Mouse (Mus musculus): ENCODE results near the gene Nostrin.

The Nostrin gene

DNA sequence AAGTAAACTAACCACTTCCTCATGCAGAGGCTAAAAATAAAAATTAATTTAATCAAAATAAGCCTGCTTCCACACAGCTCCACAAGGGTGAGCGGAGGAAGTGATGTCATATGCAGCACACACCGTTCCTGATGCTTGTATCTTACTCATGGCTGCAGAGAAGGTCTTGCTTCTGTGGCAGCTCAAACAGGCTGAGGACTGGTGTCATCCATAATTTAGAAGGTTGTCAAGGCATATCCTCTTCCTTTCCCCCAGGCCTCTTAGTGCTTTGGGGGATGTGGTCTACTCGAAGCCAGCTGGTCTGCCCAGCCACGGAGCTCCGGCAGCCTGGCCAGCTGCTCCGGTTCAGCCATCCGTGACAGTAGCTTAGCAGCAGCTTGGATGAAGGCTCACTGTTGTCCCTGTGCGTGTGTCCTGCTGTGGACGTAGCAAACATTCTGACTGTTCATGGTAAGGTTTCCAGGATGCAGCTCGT, 6.6 kb upstream of the Nostrin start:
- DNase-seq (ENCODE audit: low spot score in 2 of 2): no peak

DNA sequence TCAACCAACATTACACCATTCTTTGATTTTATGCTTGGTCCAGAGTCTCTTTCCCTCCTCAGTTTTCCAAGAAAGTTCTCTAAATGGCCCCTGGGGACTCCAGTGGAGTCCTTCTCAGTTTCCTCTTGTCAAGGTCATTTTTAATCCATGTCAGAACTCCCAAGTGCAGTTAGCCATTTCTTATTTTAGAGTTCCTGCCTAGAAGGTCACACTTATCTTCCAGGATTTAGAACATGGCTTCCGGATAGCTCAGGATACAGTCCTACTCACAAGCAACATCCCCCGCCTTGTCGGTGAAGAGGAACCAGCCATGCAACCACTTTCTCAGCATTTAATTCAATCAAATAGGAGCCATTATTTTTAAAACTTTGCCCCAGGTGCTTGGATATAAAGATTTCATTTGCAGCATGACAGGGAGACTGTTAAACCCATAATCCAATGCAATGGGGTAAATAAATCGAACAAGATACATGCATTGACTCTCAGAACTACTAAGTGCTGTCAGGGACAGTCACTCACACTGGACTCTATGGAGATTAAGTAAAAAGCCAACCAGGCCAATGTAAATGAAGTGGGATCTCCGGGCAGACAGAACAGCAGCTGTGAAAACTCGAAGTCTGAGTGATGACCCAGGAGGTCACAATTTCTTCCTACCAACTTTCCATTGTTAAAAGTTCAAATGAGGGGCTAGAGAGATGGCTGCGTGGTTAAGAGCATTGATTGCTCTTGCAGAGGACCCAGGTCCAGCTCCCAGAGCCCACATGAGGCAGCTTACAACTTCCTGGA, 6.0 kb upstream of the Nostrin start:
- no peak for DNase-seq (ENCODE audit: low spot score in 2 of 2)

DNA sequence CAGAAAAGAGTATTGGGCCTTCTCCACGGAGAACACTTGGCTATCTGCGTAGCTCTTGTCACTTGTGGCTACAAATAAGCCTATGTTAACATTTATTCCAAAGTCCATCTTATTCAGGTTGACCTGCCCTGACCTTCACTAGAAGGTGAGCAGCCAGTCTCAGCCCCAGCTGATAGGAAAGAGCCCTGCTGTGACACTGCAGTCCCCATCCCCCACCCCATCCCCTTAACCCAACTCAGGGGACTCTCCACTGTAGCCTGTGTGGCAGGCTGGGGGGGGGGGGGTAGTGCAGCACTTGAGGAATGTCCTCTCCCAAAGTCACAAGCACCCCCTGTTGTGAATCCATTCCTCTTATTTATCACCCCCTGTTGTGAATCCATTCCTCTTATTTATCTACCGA, 3.6 kb upstream of the Nostrin start:
- DNase-seq (ENCODE audit: low spot score in 2 of 2): no peak

DNA sequence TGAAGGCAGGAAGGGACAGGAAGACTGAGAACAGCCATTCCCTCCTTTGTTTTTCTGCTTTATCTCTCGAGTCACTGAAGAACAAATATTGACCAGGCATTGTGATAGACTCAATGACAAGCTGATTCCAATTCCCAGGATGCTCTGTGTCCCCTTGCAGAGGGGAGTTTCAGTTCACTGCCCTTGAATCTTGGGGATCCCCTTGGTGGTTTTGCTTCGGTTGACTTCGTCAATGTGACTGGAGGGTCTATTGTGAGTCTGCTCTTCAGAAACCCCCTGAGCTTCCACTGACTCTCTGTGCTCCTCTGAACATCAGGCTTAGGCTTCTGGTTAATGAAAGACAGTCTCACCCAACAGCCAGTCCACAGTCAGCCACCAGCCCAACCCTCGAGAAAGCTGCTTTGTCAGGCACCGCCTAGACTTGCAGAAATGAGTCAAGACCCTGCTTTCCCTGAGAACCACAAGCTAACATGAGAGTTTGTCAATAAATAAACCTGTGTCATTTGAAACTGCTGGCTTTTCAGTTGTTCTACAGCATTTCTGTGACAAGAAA, 3.0 kb upstream of the Nostrin start:
- DNase-seq (ENCODE audit: low spot score in 2 of 2): no peak

DNA sequence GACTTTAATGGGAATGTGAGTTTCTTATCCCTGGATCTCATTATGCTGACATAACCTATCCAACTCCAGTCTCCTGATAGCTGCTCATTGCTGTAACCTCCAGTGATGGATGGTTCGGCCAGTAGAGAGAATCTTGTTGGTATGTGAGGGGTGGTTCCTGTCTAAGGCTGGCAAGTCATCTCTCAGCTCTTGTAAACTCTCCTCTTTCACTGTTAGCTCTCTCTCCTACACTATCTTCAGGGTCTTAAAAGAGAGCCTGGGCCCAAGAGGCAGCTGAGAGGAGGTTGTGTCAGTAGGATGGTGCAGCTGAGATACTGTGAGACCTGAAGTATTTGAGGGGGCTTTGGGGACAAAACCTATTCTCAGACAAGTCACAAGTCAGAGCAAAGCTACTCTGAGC, 1.4 kb upstream of the Nostrin start:
- no peak for DNase-seq (ENCODE audit: low spot score in 2 of 2)

DNA sequence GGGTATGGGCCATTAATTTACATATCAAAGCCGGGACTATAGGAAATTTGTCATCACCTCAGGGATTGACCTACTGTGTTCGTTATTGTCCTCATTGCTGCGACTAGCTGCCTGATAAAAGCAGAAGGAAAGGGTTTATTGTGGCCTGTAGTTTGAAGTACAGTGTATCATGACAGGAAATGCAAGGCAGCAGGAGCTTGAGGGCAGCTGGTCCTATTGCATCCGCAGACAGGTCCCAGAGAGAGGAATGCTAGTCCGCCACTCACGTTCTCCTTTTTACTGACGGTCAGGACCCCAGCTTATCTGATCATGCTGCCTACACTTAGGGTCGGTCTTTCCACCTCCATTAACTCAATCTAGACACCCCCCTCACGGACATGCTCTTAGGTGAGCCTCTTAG, 663 bp upstream of the Nostrin start:
- DNase-seq (ENCODE audit: low spot score in 2 of 2): no peak

DNA sequence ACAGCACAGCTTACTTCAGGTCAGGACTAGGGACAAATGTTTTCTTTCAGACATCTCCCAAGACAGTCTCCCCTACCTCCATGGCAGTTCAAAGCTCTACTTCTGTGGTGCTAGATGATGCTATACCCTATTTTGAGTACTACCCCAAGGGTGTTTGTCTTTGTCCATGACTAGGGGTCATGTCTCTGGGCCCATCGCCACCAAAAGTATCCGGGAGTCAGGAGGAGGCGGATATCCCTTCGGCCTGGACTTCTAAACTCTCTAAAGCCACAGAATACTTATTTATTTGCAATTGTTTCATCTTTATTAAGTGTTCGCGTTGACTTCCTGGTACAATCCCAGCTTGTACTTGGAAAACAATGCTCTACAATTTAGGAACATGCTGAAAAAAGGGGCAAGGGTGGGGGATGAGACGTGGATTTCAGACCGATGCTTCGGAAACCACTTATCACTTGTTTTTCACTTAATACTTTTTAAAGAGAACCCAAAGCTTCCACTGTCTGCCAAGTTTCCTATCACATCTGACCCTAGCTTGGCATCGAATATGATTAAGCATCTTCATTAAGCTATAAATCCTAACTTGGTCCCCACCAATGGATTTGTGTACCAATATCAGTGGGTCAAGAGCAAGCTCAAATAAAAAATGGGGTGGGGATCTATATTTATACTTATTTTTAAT, 1.9 kb downstream of the Nostrin start:
- DNase-seq (ENCODE audit: low spot score in 2 of 2): no peak

DNA sequence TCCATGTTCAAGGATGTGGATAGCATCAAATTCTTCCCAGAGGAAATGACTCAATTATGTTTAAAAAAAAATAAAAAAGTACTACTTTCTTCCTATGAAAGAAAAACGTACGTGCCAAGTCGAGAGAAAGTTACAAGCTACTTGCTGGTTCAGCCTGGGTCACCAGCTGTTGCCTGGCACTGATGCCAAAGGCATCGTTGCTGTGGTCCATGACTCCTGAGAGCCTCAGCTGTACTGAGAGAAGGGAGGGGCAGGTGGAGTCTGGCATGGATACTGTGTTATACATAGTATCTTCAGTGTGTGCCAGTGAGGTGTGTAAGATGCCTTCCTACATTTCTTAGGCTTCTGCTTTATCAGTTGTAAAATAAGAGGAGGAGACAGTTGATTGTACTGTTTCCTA, 3.2 kb downstream of the Nostrin start:
- DNase-seq (ENCODE audit: low spot score in 2 of 2): peak; percentile 35 to 55

DNA sequence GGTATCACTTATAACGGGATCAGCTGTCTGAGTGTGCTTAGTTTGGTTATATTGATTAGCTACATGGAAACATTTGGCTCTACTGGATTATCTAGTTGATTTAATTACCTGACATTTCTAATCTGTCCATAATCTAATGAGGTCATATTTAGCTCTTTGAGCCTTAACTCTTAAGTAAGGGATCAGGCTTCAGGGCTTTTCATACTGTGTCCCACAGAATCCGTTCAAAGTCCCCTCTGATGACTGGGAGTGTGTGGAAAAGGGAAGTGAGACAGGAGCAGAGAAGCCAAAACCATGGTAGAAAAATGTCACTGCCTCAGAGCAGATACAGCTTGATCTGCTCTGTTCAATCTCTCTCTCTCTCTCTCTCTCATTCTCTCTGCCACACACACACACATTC, 4.6 kb downstream of the Nostrin start:
- no peak for DNase-seq (ENCODE audit: low spot score in 2 of 2)

DNA sequence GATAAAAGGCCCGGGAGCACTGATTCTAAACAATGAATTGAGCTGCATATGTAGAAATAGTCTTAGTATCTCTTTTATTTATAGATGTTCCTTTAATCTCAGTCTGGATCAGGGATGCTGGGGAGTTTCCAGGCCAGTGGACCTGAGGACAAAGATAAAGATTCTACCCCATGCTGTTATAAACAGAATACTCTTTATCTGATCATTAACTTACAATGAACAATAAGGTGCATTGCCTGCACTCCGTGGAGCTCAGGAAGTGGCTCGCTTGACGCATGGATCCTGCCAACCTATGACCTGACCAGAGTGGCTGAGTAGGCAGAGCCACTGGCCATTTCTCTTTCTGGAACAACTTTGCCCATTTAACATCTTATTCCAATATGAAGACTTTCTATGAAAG, 5.2 kb downstream of the Nostrin start:
- DNase-seq (ENCODE audit: low spot score in 2 of 2): no peak

DNA sequence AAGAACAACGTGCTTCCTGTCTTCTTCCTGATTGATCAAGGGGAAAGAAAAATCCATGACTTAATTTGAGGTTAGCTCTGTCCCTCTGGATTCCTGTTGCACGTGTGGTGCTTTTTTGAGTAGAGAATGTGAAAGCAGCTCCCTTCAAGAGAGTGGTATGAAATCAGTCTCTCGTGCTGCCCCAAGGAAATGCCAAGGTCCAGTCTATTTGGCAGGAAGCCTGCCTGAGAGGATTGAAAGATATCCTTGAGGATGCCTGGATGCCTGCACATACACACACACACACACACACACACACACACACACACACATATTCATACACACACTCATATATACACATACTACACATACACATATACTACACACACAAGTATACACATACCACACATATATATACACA, 13.1 kb downstream of the Nostrin start:
- no peak for DNase-seq (ENCODE audit: low spot score in 2 of 2)

DNA sequence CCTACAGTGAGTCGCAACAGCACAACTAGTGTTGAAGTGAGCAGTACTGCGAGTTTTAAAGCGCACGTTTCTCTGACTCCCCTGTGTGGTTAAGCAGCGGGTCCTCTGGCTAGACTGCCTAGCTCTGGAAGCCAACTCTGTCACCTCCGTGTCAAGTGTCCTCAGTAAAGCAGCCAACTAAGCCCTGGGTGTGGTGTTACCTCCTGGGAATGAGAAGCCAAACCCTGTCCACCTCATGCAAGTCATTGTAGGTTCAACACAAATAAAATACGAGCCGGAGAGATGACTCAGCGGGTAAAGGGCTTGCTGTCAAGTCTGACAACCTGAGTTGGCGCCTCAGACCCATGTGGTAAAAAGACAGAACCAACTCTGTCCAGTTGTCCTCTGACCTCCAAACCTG, 13.6 kb downstream of the Nostrin start:
- DNase-seq (ENCODE audit: low spot score in 2 of 2): no peak

DNA sequence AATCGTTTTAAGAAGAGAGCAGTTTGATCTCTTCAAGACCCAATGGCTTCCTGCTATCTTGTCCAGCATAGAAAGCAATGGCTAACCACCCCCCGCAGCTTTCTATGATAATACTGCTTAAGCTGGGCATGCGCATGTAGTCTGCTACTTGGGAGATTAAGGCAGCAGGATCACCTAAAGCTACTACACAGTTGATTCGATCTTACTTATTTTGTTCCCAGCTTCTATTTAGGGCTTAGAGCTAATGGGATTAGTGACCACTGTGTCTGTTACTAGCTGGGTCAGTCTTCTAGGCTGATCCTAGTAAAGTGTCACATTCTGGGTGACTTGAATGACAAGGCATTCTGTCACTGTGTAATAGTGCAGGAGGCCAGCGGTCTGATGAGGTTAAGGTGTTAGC, 15.2 kb downstream of the Nostrin start:
- no peak for DNase-seq (ENCODE audit: low spot score in 2 of 2)

DNA sequence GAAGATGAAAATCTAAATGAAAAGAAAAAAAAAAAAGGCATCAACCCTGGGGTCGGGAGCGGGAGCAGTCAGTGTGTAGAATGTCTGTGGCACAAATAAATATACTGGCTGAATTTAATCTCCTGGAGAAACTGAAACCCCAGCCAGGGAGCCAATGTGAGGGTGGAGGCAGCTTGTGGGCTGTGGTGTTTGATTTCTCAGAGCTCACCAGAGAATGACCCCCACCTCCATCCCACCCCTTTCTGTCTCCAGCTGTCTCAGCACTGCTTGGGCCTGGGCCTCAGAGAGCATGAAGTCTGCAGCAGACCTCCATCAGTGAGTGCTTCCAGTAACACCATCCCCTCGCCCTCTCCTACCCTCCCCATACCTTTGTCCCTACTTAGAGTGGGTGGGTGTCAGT, 20.3 kb downstream of the Nostrin start:
- no peak for DNase-seq (ENCODE audit: low spot score in 2 of 2)

DNA sequence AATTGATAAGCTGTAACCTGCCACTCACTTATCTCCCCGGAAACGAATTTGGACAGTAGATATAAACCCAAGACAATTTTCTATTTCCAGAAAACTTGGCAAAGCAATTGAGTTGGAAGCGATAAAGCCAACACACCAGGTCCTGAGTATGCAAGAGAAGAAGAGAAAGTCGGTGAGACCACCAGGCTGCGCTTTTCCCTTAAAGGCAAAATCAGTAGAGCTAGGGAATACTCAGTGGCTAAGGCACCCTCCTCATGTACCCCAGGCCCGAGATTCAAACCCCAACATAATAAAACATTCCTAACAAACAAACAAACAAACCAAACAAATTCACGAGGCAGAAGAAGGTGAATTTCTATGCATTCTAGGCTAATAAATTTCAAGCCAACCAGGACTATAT, 20.7 kb downstream of the Nostrin start:
- DNase-seq (ENCODE audit: low spot score in 2 of 2): no peak

DNA sequence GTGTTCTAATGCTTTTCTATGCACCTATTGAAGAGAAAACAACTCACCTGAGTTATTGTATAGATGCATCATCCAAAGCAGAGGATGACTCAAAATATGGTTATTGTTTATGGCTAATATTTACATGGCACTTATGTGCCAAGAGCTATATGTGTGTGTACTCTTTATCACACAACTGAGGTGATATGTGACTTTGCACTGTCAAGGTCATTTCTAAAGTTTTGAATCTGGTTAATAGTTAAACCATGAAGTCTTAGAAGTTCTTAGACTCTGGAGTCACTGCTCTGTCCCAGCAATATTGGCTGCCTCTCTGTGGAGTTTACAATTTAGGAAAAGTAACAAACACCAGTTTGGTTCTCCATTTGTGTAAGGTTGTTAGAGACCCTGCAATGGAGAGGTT, 23.3 kb downstream of the Nostrin start:
- DNase-seq (ENCODE audit: low spot score in 2 of 2): no peak

DNA sequence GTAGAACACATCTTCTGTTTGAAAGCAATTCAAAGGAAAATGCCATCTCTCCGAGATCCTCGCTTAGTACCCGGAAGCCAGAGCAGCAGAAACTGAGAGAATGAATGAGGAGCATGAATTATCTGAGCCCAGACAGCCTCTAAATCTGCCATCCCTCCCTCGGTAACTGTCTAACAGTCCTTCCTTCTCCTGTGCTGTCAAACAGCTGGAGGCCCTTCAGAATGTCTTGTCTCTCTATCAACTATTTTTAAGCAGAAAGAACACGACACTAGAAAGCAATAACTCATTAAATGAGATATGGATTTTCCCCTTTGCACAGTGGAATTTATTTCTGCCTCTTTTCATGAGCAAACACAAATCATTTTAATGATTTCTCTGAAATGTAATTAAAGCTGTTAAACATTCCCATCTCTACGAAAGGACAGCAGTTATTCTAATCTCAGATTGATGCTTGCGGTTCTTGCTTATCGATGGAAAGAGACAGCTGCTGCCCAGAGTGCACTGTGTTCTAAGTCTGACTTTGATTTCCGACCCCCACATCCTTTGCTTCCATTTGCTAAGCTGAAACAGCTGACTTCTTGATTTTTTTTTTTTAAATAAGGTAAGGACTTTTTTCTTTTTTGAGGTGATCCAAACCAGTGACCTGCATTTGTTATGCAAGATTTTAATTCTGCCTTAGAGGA, 34.9 kb downstream of the Nostrin start:
- no peak for DNase-seq (ENCODE audit: low spot score in 2 of 2)

DNA sequence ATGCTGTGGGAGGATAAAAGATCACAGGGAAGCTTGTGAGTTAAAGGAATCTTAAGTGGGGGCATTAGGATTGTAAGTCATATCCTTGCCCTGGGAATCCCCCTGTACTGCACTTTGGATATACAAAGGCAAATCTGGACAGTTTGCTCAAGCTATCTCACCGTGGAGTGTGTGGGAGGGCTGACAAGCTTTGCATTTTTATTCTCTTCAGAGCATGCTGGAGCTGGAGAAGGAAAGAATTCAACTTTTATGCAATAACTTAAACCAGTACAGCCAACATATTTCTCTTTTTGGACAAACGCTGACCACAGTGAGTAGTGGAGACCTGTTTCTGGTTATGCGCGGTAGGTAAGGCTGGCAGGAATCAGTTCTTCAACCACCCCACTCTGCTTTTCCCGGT, 39.7 kb downstream of the Nostrin start:
- peak in 1 of 2 experiments; percentile 34 for DNase-seq (ENCODE audit: low spot score in 2 of 2)

DNA sequence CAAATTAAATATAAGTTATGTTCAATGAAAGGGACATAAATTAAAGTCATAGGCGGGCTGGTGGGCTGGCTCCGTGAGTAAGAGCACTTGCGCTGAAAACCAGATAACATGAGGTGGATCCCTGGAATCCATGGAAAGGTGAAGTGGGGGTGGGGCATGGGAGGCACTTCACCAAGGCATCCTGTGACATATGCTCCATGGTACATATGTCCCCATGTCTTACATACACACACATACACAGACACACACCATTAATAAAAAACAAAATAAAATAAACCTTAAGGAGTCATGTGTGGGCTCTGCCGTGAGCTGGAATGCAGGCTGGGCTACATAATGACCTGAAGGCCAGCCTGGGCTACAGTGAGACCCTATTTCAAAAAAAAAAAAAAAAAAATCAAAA, 44.1 kb downstream of the Nostrin start:
- no peak for DNase-seq (ENCODE audit: low spot score in 2 of 2)

DNA sequence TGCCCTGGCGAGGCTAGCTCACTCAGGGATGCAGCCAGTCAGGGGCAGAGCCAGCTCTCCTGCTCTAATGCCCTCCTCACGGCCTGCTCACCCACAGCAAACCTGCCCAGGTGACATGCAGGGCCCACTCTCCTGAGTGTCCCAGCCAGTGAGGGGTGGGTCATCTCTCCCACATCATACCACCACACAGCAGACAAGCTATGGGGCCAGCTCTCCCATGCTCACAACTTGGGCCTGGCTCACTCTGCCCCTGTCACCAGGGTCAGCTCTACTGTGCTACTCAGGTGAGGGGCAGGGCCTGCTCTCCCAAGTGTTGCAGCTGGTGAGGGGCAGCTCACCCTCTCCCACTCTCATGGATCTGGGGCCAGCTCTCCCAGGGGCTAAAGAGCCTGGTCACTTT, 52.4 kb downstream of the Nostrin start:
- no peak for DNase-seq (ENCODE audit: low spot score in 2 of 2)

DNA sequence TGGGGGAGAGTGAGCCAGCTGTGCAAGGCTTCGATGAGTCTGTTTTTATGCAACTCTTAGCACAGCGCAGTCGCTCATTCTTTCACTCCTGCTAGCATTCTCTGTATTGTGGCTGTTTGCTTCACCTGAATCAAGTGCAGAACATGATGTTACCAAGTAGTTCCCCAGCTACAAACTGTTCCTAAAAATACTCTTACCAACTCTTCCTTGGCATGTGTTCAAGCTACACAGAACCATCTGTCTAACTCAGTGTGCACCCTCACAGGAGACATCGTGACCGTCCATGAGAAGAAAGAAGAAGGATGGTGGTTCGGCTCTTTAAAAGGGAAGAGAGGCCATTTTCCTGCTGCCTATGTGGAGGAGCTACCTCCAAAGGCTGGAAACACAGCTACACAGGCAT, 53.1 kb downstream of the Nostrin start:
- DNase-seq (ENCODE audit: low spot score in 2 of 2): peak in 1 of 2 experiments; percentile 42

DNA sequence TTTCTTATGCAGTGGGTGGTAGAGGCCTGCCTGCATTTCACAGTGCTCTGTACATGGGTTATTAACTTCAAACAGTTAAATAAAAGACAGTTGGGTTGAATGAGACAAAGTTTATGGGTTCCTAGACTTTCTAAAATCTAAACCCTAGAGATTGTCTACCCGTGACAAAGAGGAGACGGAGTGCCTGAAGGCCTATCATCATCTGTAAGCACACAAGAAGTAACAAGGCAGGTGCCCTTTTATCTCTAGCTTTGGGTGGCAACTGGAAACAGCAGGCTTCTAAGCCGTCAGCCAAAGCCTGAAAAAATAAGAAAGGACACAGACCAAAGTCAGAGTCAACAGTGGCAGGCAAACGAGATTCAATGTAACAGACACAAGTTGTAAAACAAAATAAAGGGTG, 53.6 kb downstream of the Nostrin start:
- no peak for DNase-seq (ENCODE audit: low spot score in 2 of 2)

DNA sequence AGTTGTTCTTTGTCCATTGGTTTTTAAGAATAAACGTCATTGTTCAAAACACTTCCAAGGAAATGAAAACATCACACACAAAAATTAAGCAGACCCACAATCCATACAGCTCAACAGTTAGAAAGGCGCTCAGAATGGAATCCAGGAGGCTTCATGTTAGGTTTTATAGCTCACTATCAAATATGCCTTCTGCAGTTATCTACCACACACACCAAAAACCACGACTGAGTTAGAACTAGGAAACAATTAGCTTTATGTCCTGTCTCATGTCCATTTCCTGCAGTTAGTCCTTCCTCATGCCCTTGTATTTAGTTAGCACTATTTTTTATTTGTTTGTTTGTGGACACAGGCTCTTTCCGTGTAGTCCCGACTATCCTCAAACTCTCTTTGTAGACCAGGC, 55.5 kb downstream of the Nostrin start:
- DNase-seq (ENCODE audit: low spot score in 2 of 2): no peak

All from right cerebral cortex, postnatal 10 days (tissue).